Mouse (Mus musculus) liver, adult 2 months (tissue): ENCODE results near the gene Gm10428. TPM values are rescaled to one million over a fixed set of nuclear protein-coding genes. Genes with fewer than 3 reads are reported as not detected.
A peak's percentile ranks its signal among the peaks of the same experiment; 100 is the strongest.

Experiments used
- DNase-seq: peaks from one replicate; pipeline ENCODE4 v3.0.0-alpha.2; 2011; ENCODE audit warnings: low read depth, low spot score; ENCODE audit errors: extremely low read depth
- H3K27ac ChIP-seq: fragments of 200-500 bp; replicated peaks from 2 replicates; pipeline ENCODE4 v1.5.1; 2012; ENCODE audit warnings: low read depth, mild to moderate bottlenecking, control low read depth, inconsistent platforms, low read length; ENCODE audit not compliant: insufficient read depth
- H3K27me3 ChIP-seq: fragments of 200-500 bp; 2 replicates; pipeline ENCODE4 v1.6.1; 2012; ENCODE audit warnings: mild to moderate bottlenecking, moderate library complexity, low read length, inconsistent platforms; ENCODE audit not compliant: control insufficient read depth, insufficient read depth
- H3K36me3 ChIP-seq: fragments of 200-500 bp; 2 replicates; pipeline ENCODE4 v1.6.1; 2012; ENCODE audit warnings: low read length, inconsistent platforms; ENCODE audit not compliant: control insufficient read depth, insufficient read depth
- H3K4me1 ChIP-seq: fragments of 200-500 bp; 2 replicates; pipeline ENCODE4 v1.6.1; 2011; ENCODE audit warnings: low read length; ENCODE audit not compliant: control insufficient read depth, insufficient read depth
- H3K4me3 ChIP-seq: fragments of 200-500 bp; 2 replicates; pipeline ENCODE4 v1.5.1; 2011; ENCODE audit warnings: low read depth, mild to moderate bottlenecking, control low read depth, low read length, moderate library complexity; ENCODE audit not compliant: insufficient read depth
- H3K79me2 ChIP-seq: fragments of 200-500 bp; 2 replicates; pipeline ENCODE4 v1.6.1; 2012; ENCODE audit warnings: inconsistent platforms, mild to moderate bottlenecking, low read length, moderate library complexity; ENCODE audit not compliant: control insufficient read depth, insufficient read depth
- H3K9ac ChIP-seq: fragments of 200-500 bp; 2 replicates; pipeline ENCODE4 v1.6.1; 2012; ENCODE audit warnings: low read depth, mild to moderate bottlenecking, control low read depth, inconsistent platforms, low read length
- CTCF ChIP-seq: fragments of 200-500 bp; IDR thresholded peaks from 2 replicates; pipeline ENCODE4 v1.5.1; 2011; ENCODE audit warnings: low read depth, low read length, control low read depth
- POLR2A ChIP-seq: fragments of 200-500 bp; IDR thresholded peaks from 2 replicates; pipeline ENCODE4 v1.6.1; 2011; ENCODE audit warnings: low read length, control low read depth; ENCODE audit not compliant: insufficient read depth; ENCODE audit errors: extremely low read depth
- WGBS: fragments of 180-500 bp; shearing (Covaris S2); methylation state at CpG from one replicate; pipeline ENCODE4 v1.1.7; 2018; 5-methylcytosine and 5-hydroxymethylcytosine counted together
- polyA plus RNA-seq: library from polyadenylated mRNA; depleted of rRNA; stranded (reverse); fragments of >200 nt; gene quantifications from 2 replicates; pipeline ENCODE4 v1.2.3, GENCODE M21; 2012; rRNA removed
- total RNA-seq: library from RNA; depleted of rRNA; stranded (reverse); fragments of >200 nt; gene quantifications from 2 replicates; pipeline ENCODE4 v1.2.3, GENCODE M21; 2014; rRNA removed

The Gm10428 gene
- total and polyA plus RNA-seq, 2 experiments: not detected

GRCm38 (mm10) chr11:62757906-62758305, 5.0 kb downstream of the Gm10428 start:
- no peak overlapping the region for H3K27ac ChIP-seq
- H3K36me3 ChIP-seq: no peaks in the 10 kb centered on the region
- H3K79me2 ChIP-seq: no peaks in the 10 kb centered on the region
- no peak for DNase-seq
- H3K27me3 ChIP-seq: no peaks in the 10 kb centered on the region
- TF ChIP-seq POLR2A (no peak), CTCF (no peak)
- H3K4me3 ChIP-seq: no peak overlapping the region
- WGBS: 80% methylated on average over 6 of the region's 6 CpGs
- H3K4me1 ChIP-seq: no peaks in the 10 kb centered on the region
- no peak overlapping the region for H3K9ac ChIP-seq

- Histone ChIP-seq H3K4me3 (no peak overlapping the region), H3K27ac (no peak overlapping the region), H3K79me2 (no peaks in the 10 kb centered on the region), H3K36me3 (no peaks in the 10 kb centered on the region), H3K4me1 (no peaks in the 10 kb centered on the region), H3K9ac (no peak overlapping the region), H3K27me3 (no peaks in the 10 kb centered on the region)
- DNase-seq: no peak
- 93% methylated on average over 11 of the region's 11 CpGs for WGBS
- TF ChIP-seq POLR2A (no peak), CTCF (no peak)
Measured at GRCm38 (mm10) chr11:62758491-62758890, 5.6 kb downstream of the Gm10428 start.

- 70% methylated on average over 9 of the region's 9 CpGs for WGBS
- no peaks in the 10 kb centered on the region for H3K36me3 ChIP-seq
- no peaks in the 10 kb centered on the region for H3K4me1 ChIP-seq
- DNase-seq: no peak
- no peak overlapping the region for H3K27ac ChIP-seq
- H3K79me2 ChIP-seq: no peaks in the 10 kb centered on the region
- TF ChIP-seq POLR2A (no peak), CTCF (no peak)
- no peaks in the 10 kb centered on the region for H3K27me3 ChIP-seq
- H3K9ac ChIP-seq: no peak overlapping the region
- H3K4me3 ChIP-seq: no peak overlapping the region
Measured at GRCm38 (mm10) chr11:62760755-62761457, 8.0 kb downstream of the Gm10428 start.

GRCm38 (mm10) chr11:62776510-62776909, 23.6 kb downstream of the Gm10428 start:
- WGBS: 92% methylated on average over 7 of the region's 7 CpGs
- no peaks in the 10 kb centered on the region for H3K79me2 ChIP-seq
- H3K4me3 ChIP-seq: no peak overlapping the region
- H3K36me3 ChIP-seq: no peaks in the 10 kb centered on the region
- no peak for TF ChIP-seq POLR2A
- no peak for TF ChIP-seq CTCF
- H3K27ac ChIP-seq: no peak overlapping the region
- no peaks in the 10 kb centered on the region for H3K27me3 ChIP-seq
- no peak for DNase-seq
- H3K4me1 ChIP-seq: no peaks in the 10 kb centered on the region
- H3K9ac ChIP-seq: no peak overlapping the region

GRCm38 (mm10) chr11:62788935-62789616, 36.2 kb downstream of the Gm10428 start, which contains the start of gene Zfp286:
TSS of gene Zfp286 (minus strand) at chr11:62789462.
- H3K36me3 ChIP-seq: no peaks in the 10 kb centered on the region
- no peaks in the 10 kb centered on the region for H3K79me2 ChIP-seq
- H3K27me3 ChIP-seq: no peaks in the 10 kb centered on the region
- no peaks in the 10 kb centered on the region for H3K4me1 ChIP-seq
- no peak for TF ChIP-seq CTCF
- no peak for TF ChIP-seq POLR2A
- peak within 1 kb of the TSS; percentile 39; the same call in 1 of the 2 replicates for H3K4me3 ChIP-seq
- WGBS: 8% methylated on average over 34 of the region's 34 CpGs
- no peak within 1 kb of the TSS; the same call in 1 of the 2 replicates for H3K9ac ChIP-seq
- no peak for DNase-seq
- no peak within 1 kb of the TSS for H3K27ac ChIP-seq

- no peak overlapping the region for H3K9ac ChIP-seq
- H3K4me1 ChIP-seq: no peaks in the 10 kb centered on the region
- no peaks in the 10 kb centered on the region for H3K36me3 ChIP-seq
- TF ChIP-seq POLR2A (no peak), CTCF (no peak)
- peak overlapping the region; percentile 23; the same call in 1 of the 2 replicates for H3K4me3 ChIP-seq
- no peak overlapping the region for H3K27ac ChIP-seq
- no peak for DNase-seq
- H3K27me3 ChIP-seq: no peaks in the 10 kb centered on the region
- no peaks in the 10 kb centered on the region for H3K79me2 ChIP-seq
- 60% methylated on average over 3 of the region's 3 CpGs for WGBS
Measured at GRCm38 (mm10) chr11:62789617-62789936, 36.7 kb downstream of the Gm10428 start.

Other genes starting within 250 kb of the Gm10428 start
- gene Cenpv, start 213.8 kb upstream of the Gm10428 start, total RNA-seq: 20.5 and 26.6 TPM in 2 replicates
- gene Cenpv, start 213.8 kb upstream of the Gm10428 start, polyA plus RNA-seq: 31.6 and 32.6 TPM in 2 replicates
- 621 and 698 TPM in 2 replicates for gene Ubb, start 201.9 kb upstream of the Gm10428 start, total RNA-seq
- gene Ubb, start 201.9 kb upstream of the Gm10428 start, polyA plus RNA-seq: 644 and 809 TPM in 2 replicates
- gene Trpv2, start 178.6 kb upstream of the Gm10428 start, total RNA-seq: 0.83 and 2.1 TPM in 2 replicates
- gene Trpv2, start 178.6 kb upstream of the Gm10428 start, polyA plus RNA-seq: 0.57 and 1.7 TPM in 2 replicates
- 0.40 and 0.55 TPM in 2 replicates for gene Lrrc75a, start 104.6 kb upstream of the Gm10428 start, total RNA-seq
- gene Lrrc75a, start 104.6 kb upstream of the Gm10428 start, polyA plus RNA-seq: 0.66 and 1.1 TPM in 2 replicates
- gene Mmgt2, start 104.4 kb upstream of the Gm10428 start, total RNA-seq: 2.6 and 5.0 TPM in 2 replicates
- 2.2 and 3.6 TPM in 2 replicates for gene Mmgt2, start 104.4 kb upstream of the Gm10428 start, polyA plus RNA-seq
- 0.54 and 0.55 TPM in 2 replicates for gene Zfp287, start 21.2 kb upstream of the Gm10428 start, total RNA-seq
- 0.09 and 0.26 TPM in 2 replicates for gene Zfp287, start 21.2 kb upstream of the Gm10428 start, polyA plus RNA-seq
- 0.07 and 0.18 TPM in 2 replicates for gene Zfp286, start 36.4 kb downstream of the Gm10428 start, total RNA-seq
- not detected in 2 replicates for gene Zfp286, start 36.4 kb downstream of the Gm10428 start, polyA plus RNA-seq
- gene Trim16, start 67.1 kb downstream of the Gm10428 start, total RNA-seq: 0.18 and 0.27 TPM in 2 replicates
- gene Trim16, start 67.1 kb downstream of the Gm10428 start, polyA plus RNA-seq: 0.10 and 0.18 TPM in 2 replicates
- 0.13 TPM in 1 of 2 replicates, not detected in the other for gene Fbxw10, start 94.0 kb downstream of the Gm10428 start, total RNA-seq
- not detected in 2 replicates for gene Fbxw10, start 94.0 kb downstream of the Gm10428 start, polyA plus RNA-seq
- 23.8 and 31.0 TPM in 2 replicates for gene Tvp23b, start 126.4 kb downstream of the Gm10428 start, total RNA-seq
- gene Tvp23b, start 126.4 kb downstream of the Gm10428 start, polyA plus RNA-seq: 10.1 and 12.1 TPM in 2 replicates
- gene Cdrt4, start 198.1 kb downstream of the Gm10428 start, total RNA-seq: not detected in 2 replicates
- not detected in 2 replicates for gene Cdrt4, start 198.1 kb downstream of the Gm10428 start, polyA plus RNA-seq